Mouse (Mus musculus) brain, embryonic 14.5 days (tissue): ENCODE results near the gene Ctxn1.

Experiments
- CTCF ChIP-seq: fragments of 200-500 bp; IDR thresholded peaks from 2 replicates; pipeline ENCODE4 v1.5.1; 2012; ENCODE audit warnings: inconsistent platforms, mild to moderate bottlenecking, moderate library complexity, borderline replicate concordance; ENCODE audit not compliant: insufficient read depth, insufficient read length; ENCODE audit errors: extremely low read depth
- POLR2A ChIP-seq: fragments of 200-500 bp; IDR thresholded peaks from 2 replicates; pipeline ENCODE4 v1.6.1; 2012; ENCODE audit warnings: mild to moderate bottlenecking, inconsistent platforms, borderline replicate concordance; ENCODE audit not compliant: poor library complexity, insufficient read depth, insufficient read length, severe bottlenecking; ENCODE audit errors: extremely low read depth

GRCm38 (mm10) chr8:4219617-4220016, 39.5 kb downstream of the Ctxn1 start:
- TF ChIP-seq POLR2A (no peak), CTCF (no peak)
